Mouse (Mus musculus) G1E (cell line): ENCODE data around the gene Pald1.

Source experiments
- CTCF ChIP-seq: IDR thresholded peaks from 2 replicates; pipeline ENCODE4 v1.5.1; 2012; ENCODE audit warnings: low read depth, low read length, inconsistent platforms, mixed read lengths
- GATA1 ChIP-seq: IDR thresholded peaks from 2 replicates; pipeline ENCODE4 v1.6.1; 2012; ENCODE audit warnings: borderline replicate concordance, low read length, inconsistent platforms, mixed read lengths
- GATA2 ChIP-seq: IDR thresholded peaks from 2 replicates; pipeline ENCODE4 v1.6.1; 2012; ENCODE audit warnings: low read depth, low read length, inconsistent platforms, borderline replicate concordance
- POLR2AphosphoS5 ChIP-seq: IDR thresholded peaks from 2 replicates; pipeline ENCODE4 v1.6.1; 2012; ENCODE audit warnings: low read depth, low read length, inconsistent platforms; ENCODE audit not compliant: insufficient replicate concordance
- TAL1 ChIP-seq: conservative IDR thresholded peaks from 2 replicates; pipeline ENCODE4 v1.6.1; 2012; ENCODE audit warnings: low read depth, low read length, inconsistent platforms, mixed read lengths

DNA sequence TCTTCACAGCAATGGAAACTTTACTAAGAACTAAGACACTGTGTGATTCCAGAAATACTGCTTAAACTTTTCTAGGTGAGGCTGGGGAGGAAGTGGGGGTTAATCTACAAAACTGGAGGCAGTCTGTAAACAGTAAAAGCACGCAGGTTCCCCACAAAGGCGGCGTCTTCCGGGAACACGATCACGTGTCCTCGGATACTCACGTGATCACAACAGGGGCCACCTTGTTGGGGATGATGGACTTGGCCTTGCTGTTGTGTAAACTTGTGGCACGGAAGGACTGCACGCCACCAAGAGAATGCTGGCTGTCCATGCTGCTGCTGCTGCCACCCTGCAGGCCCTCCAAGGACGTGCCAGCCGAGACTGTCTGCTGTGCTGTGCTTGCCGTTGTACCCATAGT lies 27.7 kb downstream of the Pald1 start:
- TF ChIP-seq CTCF (no peak), GATA1 (no peak), TAL1 (no peak), POLR2AphosphoS5 (no peak), GATA2 (no peak)
